Comparison of ENCODE assay signal across 8 mouse cellular contexts in the genomic region with DNA sequence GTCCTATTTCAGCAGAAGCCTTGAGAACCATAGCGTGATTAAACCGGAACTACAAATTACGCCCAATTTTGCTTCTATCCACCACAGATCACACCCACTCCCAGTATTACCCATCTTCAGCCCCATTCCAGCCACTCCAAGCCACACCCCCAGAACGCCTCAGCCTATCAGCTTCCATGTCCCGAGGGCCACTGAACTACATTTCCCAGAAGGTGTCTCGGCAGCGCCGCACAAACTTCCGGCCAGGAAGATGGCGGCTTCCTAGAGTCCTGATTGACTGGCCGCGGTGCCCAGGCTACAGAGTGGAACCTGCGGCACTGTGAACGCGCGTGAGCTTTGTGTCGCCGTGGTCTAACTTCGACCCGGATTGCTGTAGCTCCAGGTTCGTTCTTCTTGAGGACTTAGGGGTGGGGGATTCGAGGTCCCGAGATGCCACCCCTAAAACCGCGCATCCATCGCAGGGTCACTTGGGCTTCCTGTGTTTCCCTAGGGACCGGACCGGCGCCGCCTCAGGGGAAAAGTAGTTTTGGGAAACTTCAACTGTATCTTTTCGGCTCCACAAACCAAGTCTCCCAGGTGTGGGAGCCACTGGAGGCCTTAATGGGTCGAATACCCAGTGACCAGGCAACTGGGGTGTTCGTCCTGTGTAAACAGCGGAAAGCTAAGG. TPM values are rescaled to one million over a fixed set of nuclear protein-coding genes. Genes with fewer than 3 reads are reported as not detected.
DNase-seq lines count a peak whose midpoint lies in the region; ATAC-seq and TF ChIP-seq lines count a peak whose summit lies in the region.

TSS of gene Babam1 (plus strand) at position 223 of the 667 bp plus-strand sequence.

- dilution Hi-C loops in CH12.LX (cut with MboI; ENCODE audit: extremely low pct_ligation_motif_present, extremely low pct_unique_long_range_greater_than_20kb, low sequenced_read_pairs), result no loop called here

- TF ChIP-seq CTCF in CH12.LX (conservative IDR thresholded peaks at IDR 0.05 in 1 of 2, IDR thresholded peaks at IDR 0.05 in 1 of 2; ENCODE audit: low read depth in 2 of 2, low read length in 2 of 2), result no peak
- TF ChIP-seq CTCF in liver, embryonic 14.5 days (IDR thresholded peaks at IDR 0.05; ENCODE audit: low read depth), result no peak
- TF ChIP-seq CTCF in stomach, postnatal 0 days (IDR thresholded peaks at IDR 0.05; ENCODE audit: low read depth), result 0 out of 2 replicates have a peak, but pooled peaks have one; percentile 1

- in situ Hi-C loops in CH12.LX (cut with MboI; ENCODE audit: low pct_ligation_motif_present, low pct_unique_long_range_greater_than_20kb, low sequenced_read_pairs), result no loop called here

- peaks cover 6% of the 10 kb centered on the region; the same call in 1 of the 2 replicates for H3K79me2 ChIP-seq in CH12.LX (replicated peaks; ENCODE audit: control insufficient read depth, extremely low read depth, insufficient read depth, poor library complexity, severe bottlenecking)

- peaks cover 12 to 40% of the 10 kb centered on the region in 2 experiments for H3K4me1 ChIP-seq in CH12.LX (ENCODE audit: control insufficient read depth in 1 of 2, insufficient read depth in 2 of 2)
- peaks cover 27% of the 10 kb centered on the region for H3K4me1 ChIP-seq in forebrain, embryonic 10.5 days
- H3K4me1 ChIP-seq in heart, embryonic 15.5 days (replicated peaks), result peaks cover 13% of the 10 kb centered on the region
- H3K4me1 ChIP-seq in liver, embryonic 14.5 days (replicated peaks; ENCODE audit: control insufficient read depth in 2 of 2, insufficient read depth in 2 of 2, low read length in 1 of 2), result peaks cover 6 to 11% of the 10 kb centered on the region in 2 experiments
- peaks cover 6% of the 10 kb centered on the region for H3K4me1 ChIP-seq in neural tube, embryonic 11.5 days (ENCODE audit: control insufficient read depth, insufficient read depth, low read length)
- H3K4me1 ChIP-seq in stomach, postnatal 0 days (replicated peaks; ENCODE audit: control insufficient read depth, insufficient read depth), result peaks cover 5% of the 10 kb centered on the region; the same call in 1 of the 2 replicates

- peak; percentile 91 for ATAC-seq in heart, embryonic 15.5 days (replicated peaks; ENCODE audit: insufficient number of reproducible peaks, insufficient read depth, low FRiP score, low read depth)
- ATAC-seq in liver, embryonic 14.5 days (ENCODE audit: insufficient read depth), result peak; percentile 96
- ATAC-seq in neural tube, embryonic 11.5 days (ENCODE audit: insufficient read depth, low FRiP score, low TSS enrichment), result peak; percentile 97
- ATAC-seq in stomach, postnatal 0 days (ENCODE audit: low FRiP score, low TSS enrichment), result peak; percentile 97

- peak within 1 kb of the TSS; percentile 35 for H3K27ac ChIP-seq in CH12.LX (ENCODE audit: insufficient read depth, low read depth)
- peak within 1 kb of the TSS; percentile 87 for H3K27ac ChIP-seq in forebrain, embryonic 10.5 days
- peak within 1 kb of the TSS; percentile 81 for H3K27ac ChIP-seq in heart, embryonic 15.5 days
- H3K27ac ChIP-seq in liver, embryonic 14.5 days, result peak within 1 kb of the TSS; percentile 11; the same call in 1 of the 2 replicates
- H3K27ac ChIP-seq in neural tube, embryonic 11.5 days (ENCODE audit: low read depth, low read length), result peak within 1 kb of the TSS; percentile 44; the same call in 1 of the 2 replicates
- peak within 1 kb of the TSS; percentile 45 for H3K27ac ChIP-seq in stomach, postnatal 0 days (replicated peaks)

- H3K4me2 ChIP-seq in CH12.LX (ENCODE audit: insufficient read depth, low read depth, poor library complexity, severe bottlenecking), result peak within 1 kb of the TSS; percentile 89
- H3K4me2 ChIP-seq in heart, embryonic 15.5 days, result peak within 1 kb of the TSS; percentile 84
- peak within 1 kb of the TSS; percentile 87 for H3K4me2 ChIP-seq in liver, embryonic 14.5 days (ENCODE audit: low read depth)
- H3K4me2 ChIP-seq in neural tube, embryonic 11.5 days (ENCODE audit: low read depth), result peak within 1 kb of the TSS; percentile 68
- peak within 1 kb of the TSS; percentile 80 for H3K4me2 ChIP-seq in stomach, postnatal 0 days (replicated peaks; ENCODE audit: low read depth)

- no peaks in the 10 kb centered on the region for H3K27me3 ChIP-seq in CH12.LX (replicated peaks)
- no peaks in the 10 kb centered on the region for H3K27me3 ChIP-seq in forebrain, embryonic 10.5 days (ENCODE audit: poor library complexity, severe bottlenecking)
- H3K27me3 ChIP-seq in heart, embryonic 15.5 days, result no peaks in the 10 kb centered on the region
- no peaks in the 10 kb centered on the region for H3K27me3 ChIP-seq in liver, embryonic 14.5 days (ENCODE audit: control insufficient read depth, insufficient read depth, low read length)
- no peaks in the 10 kb centered on the region for H3K27me3 ChIP-seq in neural tube, embryonic 11.5 days (ENCODE audit: control insufficient read depth, insufficient read depth, low read length)
- H3K27me3 ChIP-seq in stomach, postnatal 0 days (ENCODE audit: control insufficient read depth, insufficient read depth, low read length), result no peaks in the 10 kb centered on the region

- no peak for TF ChIP-seq EP300 in CH12.LX (IDR thresholded peaks at IDR 0.05; ENCODE audit: low read length)
- no peak for TF ChIP-seq EP300 in liver, embryonic 14.5 days (IDR thresholded peaks at IDR 0.05; ENCODE audit: low read depth)
- no peak for TF ChIP-seq EP300 in stomach, postnatal 0 days (optimal IDR thresholded peaks at IDR 0.05)

- peak within 1 kb of the TSS; percentile 74 to 97 (median 89) for H3K4me3 ChIP-seq in CH12.LX (replicated peaks in 1 of 3; ENCODE audit: low read depth in 2 of 3, low read length in 2 of 3, poor library complexity in 1 of 3)
- peak within 1 kb of the TSS; percentile 79 for H3K4me3 ChIP-seq in forebrain, embryonic 10.5 days
- peak within 1 kb of the TSS; percentile 64 for H3K4me3 ChIP-seq in heart, embryonic 15.5 days
- peak within 1 kb of the TSS; percentile 68 to 86 for H3K4me3 ChIP-seq in liver, embryonic 14.5 days (ENCODE audit: insufficient read depth in 1 of 2, low read depth in 2 of 2, low read length in 2 of 2)
- H3K4me3 ChIP-seq in neural tube, embryonic 11.5 days (ENCODE audit: low read depth, low read length), result peak within 1 kb of the TSS; percentile 61
- peak within 1 kb of the TSS; percentile 67 for H3K4me3 ChIP-seq in stomach, postnatal 0 days (ENCODE audit: low read depth, low read length)

- TF ChIP-seq RAD21 in CH12.LX (IDR thresholded peaks at IDR 0.05; ENCODE audit: low read depth, low read length), result no peak

- peak within 1 kb of the TSS; percentile 87 for H3K9ac ChIP-seq in CH12.LX (ENCODE audit: insufficient read depth, low read depth)
- peak within 1 kb of the TSS; percentile 76 for H3K9ac ChIP-seq in heart, embryonic 15.5 days
- H3K9ac ChIP-seq in liver, embryonic 14.5 days (replicated peaks), result peak within 1 kb of the TSS; percentile 56
- peak within 1 kb of the TSS; percentile 55 for H3K9ac ChIP-seq in neural tube, embryonic 11.5 days (ENCODE audit: low read length)
- H3K9ac ChIP-seq in stomach, postnatal 0 days (ENCODE audit: low read length), result peak within 1 kb of the TSS; percentile 70

- no peaks in the 10 kb centered on the region for H3K9me3 ChIP-seq in CH12.LX (replicated peaks; ENCODE audit: low read length)
- no peaks in the 10 kb centered on the region for H3K9me3 ChIP-seq in forebrain, embryonic 10.5 days
- no peaks in the 10 kb centered on the region for H3K9me3 ChIP-seq in heart, embryonic 15.5 days (replicated peaks)
- no peaks in the 10 kb centered on the region for H3K9me3 ChIP-seq in liver, embryonic 14.5 days (ENCODE audit: control insufficient read depth, low read length)
- no peaks in the 10 kb centered on the region for H3K9me3 ChIP-seq in neural tube, embryonic 11.5 days (ENCODE audit: control insufficient read depth, low read length)
- H3K9me3 ChIP-seq in stomach, postnatal 0 days (ENCODE audit: control insufficient read depth, low read length), result no peaks in the 10 kb centered on the region

- DNase-seq in CH12.LX (ENCODE audit: extremely low read depth), result peak; percentile 99
- peak; percentile 93 for DNase-seq in c-Kit-positive CD71-negative TER-119-negative erythroid progenitor cells, embryonic 14.5 days (ENCODE audit: low read depth)
- peak; percentile 93 for DNase-seq in forebrain, embryonic 10.5 days (ENCODE audit: extremely low spot score, low spot score)
- peak; percentile 96 to 98 for DNase-seq in kidney, postnatal 25 days
- peak; percentile 89 to 93 (median 91) for DNase-seq in liver, embryonic 14.5 days (ENCODE audit: low read depth in 3 of 3, low spot score in 3 of 3)
- DNase-seq in neural tube, embryonic 11.5 days (ENCODE audit: low spot score), result peak; percentile 91
- peak; percentile 90 for DNase-seq in stomach, postnatal 0 days (ENCODE audit: low spot score)

- peak; percentile 88 for TF ChIP-seq POLR2A in CH12.LX (IDR thresholded peaks at IDR 0.05; ENCODE audit: low read depth, low read length)

- peaks cover 19 to 31% of the 10 kb centered on the region in 2 experiments for H3K36me3 ChIP-seq in CH12.LX (replicated peaks in 1 of 2; ENCODE audit: control insufficient read depth in 1 of 2, insufficient read depth in 1 of 2, low read length in 1 of 2)
- peaks cover 33% of the 10 kb centered on the region for H3K36me3 ChIP-seq in forebrain, embryonic 10.5 days (replicated peaks)
- H3K36me3 ChIP-seq in heart, embryonic 15.5 days, result peaks cover 13% of the 10 kb centered on the region
- H3K36me3 ChIP-seq in liver, embryonic 14.5 days (replicated peaks; ENCODE audit: control insufficient read depth, insufficient read depth, low read depth), result peaks cover 2% of the 10 kb centered on the region; the same call in 1 of the 2 replicates
- peaks cover 4% of the 10 kb centered on the region for H3K36me3 ChIP-seq in neural tube, embryonic 11.5 days (ENCODE audit: control insufficient read depth, insufficient read depth, low read length)
- peaks cover 6% of the 10 kb centered on the region; the same call in 1 of the 2 replicates for H3K36me3 ChIP-seq in stomach, postnatal 0 days (ENCODE audit: control insufficient read depth, insufficient read depth, low read length)

- WGBS in forebrain, embryonic 10.5 days, result 1% methylated on average over 34 of the region's 34 CpGs
- under 1% methylated on average over 34 of the region's 34 CpGs for WGBS in heart, embryonic 15.5 days
- under 1% methylated on average over 34 of the region's 34 CpGs for WGBS in liver, embryonic 14.5 days (ENCODE audit: insufficient replicate concordance)
- 1% methylated on average over 34 of the region's 34 CpGs for WGBS in neural tube, embryonic 11.5 days
- WGBS in stomach, postnatal 0 days, result under 1% methylated on average over 34 of the region's 34 CpGs

RNA-seq across cellular contexts. Expression of gene Babam1, which starts in this region (rescaled TPM):
- 66.0 and 67.3 TPM in 2 replicates for total RNA-seq in CH12.LX (2012; rRNA removed)
- total RNA-seq in CH12.LX (2014; rRNA removed), result 47.6 and 56.7 TPM in 2 replicates
- polyA plus RNA-seq in CH12.LX (2012; ENCODE audit: insufficient read length, low read depth), result 132 and 137 TPM in 2 replicates
- 106 and 108 TPM in 2 replicates for polyA plus RNA-seq in forebrain, embryonic 10.5 days (2016; fragmentation: Nextera tagmentation; extraction: Ambion mirVana)
- polyA plus RNA-seq in heart, embryonic 15.5 days (2015; fragmentation: Nextera tagmentation; extraction: Ambion mirVana), result 75.5 and 89.9 TPM in 2 replicates
- 53.6 and 61.2 TPM in 2 replicates for polyA plus RNA-seq in liver, embryonic 14.5 days (2012; rRNA removed)
- polyA plus RNA-seq in liver, embryonic 14.5 days (2014; fragmentation: Nextera tagmentation; extraction: Ambion mirVana), result 50.6 and 52.3 TPM in 2 replicates
- polyA plus RNA-seq in neural tube, embryonic 11.5 days (2014; fragmentation: Nextera tagmentation; extraction: Ambion mirVana), result 106 and 109 TPM in 2 replicates
- polyA plus RNA-seq in stomach, postnatal 0 days (2015; fragmentation: Nextera tagmentation; extraction: Ambion mirVana), result 54.7 and 61.7 TPM in 2 replicates

Comparison
In these comparisons a context has a peak if more than half of its experiments do, and no peak if none do; other contexts are left out.
1. Peak in every context shown above with its lines: DNase-seq, ATAC-seq, H3K4me3 ChIP-seq and H3K27ac ChIP-seq.
2. H3K27ac ChIP-seq: peak in every context shown above with its lines; median percentile 87 in forebrain, embryonic 10.5 days; 81 in heart, embryonic 15.5 days; 45 in stomach, postnatal 0 days; 44 in neural tube, embryonic 11.5 days; 35 in CH12.LX; 11 in liver, embryonic 14.5 days.